Mouse (Mus musculus) liver, embryonic 14 days (tissue): ENCODE measurements around the gene Toporsl. TPM values are rescaled to one million over a fixed set of nuclear protein-coding genes. Genes with fewer than 3 reads are reported as not detected.

Source experiments
- polyA plus RNA-seq: library from polyadenylated mRNA; depleted of rRNA; stranded (reverse); fragments of >200 nt; gene quantifications from 2 replicates; pipeline ENCODE4 v1.2.3, GENCODE M21; 2012; rRNA removed

The Toporsl gene
- polyA plus RNA-seq, result not detected in 2 replicates

GRCm38 (mm10) chr4:52595927-52596326 is at the start of gene Toporsl:
Gene Toporsl, plus strand, starts transcription at chr4:52596274.

Other genes starting within 250 kb of the Toporsl start
- 17.7 and 22.8 TPM in 2 replicates for gene Smc2, start 157.0 kb upstream of the Toporsl start, polyA plus RNA-seq
- gene Vma21-ps, start 99.0 kb upstream of the Toporsl start, polyA plus RNA-seq, result 1.5 and 1.9 TPM in 2 replicates
- gene Olfr275, start 218.3 kb downstream of the Toporsl start, polyA plus RNA-seq, result not detected in 2 replicates